Mouse (Mus musculus) cerebellum, postnatal 10 days (tissue): ENCODE data around the gene Olfml2b.

Source experiments
- DNase-seq, 2 experiments: peaks; one replicate each; pipeline ENCODE4 v3.0.0; 2021; ENCODE audit warnings: mixed read lengths in 2 of 2

The Olfml2b gene

DNA sequence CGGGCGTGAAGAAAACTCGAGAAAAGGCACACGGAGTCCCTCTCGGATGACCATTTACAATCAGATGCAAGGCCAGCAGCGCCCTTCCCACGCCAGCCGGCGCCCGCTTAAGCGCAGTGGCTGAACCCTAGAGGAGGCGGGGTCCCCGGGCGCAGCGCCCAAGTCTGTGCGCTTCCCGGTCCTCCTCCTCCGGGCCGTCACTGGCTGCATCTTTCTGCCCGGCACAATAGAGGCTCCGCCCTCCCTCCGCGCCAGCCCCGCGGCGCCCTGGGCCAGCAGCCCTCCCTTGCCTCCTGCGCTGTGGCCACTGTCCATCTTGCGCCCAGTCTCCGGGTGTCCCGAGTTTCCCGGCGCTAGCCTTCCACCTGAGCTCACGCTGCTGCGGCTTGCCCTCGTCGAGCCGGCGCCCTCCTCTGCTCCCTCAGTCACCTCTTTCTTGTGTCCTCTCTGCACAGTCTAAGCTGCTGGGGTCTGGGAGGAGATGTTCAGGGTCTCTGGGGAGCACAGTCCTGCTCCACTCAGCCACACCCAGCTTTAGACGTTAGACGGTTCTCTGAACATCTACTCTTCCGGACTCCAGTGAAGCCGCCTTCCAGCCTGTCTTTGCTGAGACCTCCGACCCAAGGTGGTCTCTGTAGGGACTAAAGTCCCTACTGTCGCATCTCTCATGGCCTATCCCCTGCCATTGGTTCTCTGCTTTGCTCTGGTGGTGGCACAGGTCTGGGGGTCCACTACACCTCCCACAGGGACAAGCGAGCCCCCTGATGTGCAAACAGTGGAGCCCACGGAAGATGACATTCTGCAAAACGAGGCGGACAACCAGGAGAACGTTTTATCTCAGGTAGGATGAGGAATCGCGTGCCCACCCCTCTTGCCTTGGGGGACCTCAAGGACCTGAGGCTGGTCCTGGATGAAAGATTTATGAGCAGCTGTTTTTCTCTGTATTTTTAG lies at the start of gene Olfml2b:
Gene Olfml2b, plus strand, starts transcription at position 278 of the 951 bp plus-strand sequence.
- peak; percentile 89 to 93 for DNase-seq

DNA sequence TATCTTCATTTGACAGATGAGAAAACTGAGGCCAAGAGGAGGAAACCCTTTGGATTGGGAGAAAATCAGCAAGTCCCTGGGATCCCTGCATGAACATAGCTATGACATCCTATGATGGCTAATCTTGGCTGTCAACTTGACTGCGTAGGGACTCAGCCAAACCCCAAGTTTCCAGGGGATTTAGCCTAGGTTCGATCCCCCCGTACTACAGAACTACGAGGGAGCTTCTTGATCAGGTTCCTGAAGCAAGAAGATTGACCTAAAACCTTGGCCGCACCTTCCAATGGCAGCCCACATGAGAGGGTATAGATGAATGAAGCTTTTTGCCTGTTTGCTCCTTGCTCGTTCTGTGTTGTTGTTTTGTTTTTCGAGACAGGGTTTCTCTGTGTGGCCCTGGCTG lies 49.8 kb upstream of the Olfml2b start:
- DNase-seq = no peak

DNA sequence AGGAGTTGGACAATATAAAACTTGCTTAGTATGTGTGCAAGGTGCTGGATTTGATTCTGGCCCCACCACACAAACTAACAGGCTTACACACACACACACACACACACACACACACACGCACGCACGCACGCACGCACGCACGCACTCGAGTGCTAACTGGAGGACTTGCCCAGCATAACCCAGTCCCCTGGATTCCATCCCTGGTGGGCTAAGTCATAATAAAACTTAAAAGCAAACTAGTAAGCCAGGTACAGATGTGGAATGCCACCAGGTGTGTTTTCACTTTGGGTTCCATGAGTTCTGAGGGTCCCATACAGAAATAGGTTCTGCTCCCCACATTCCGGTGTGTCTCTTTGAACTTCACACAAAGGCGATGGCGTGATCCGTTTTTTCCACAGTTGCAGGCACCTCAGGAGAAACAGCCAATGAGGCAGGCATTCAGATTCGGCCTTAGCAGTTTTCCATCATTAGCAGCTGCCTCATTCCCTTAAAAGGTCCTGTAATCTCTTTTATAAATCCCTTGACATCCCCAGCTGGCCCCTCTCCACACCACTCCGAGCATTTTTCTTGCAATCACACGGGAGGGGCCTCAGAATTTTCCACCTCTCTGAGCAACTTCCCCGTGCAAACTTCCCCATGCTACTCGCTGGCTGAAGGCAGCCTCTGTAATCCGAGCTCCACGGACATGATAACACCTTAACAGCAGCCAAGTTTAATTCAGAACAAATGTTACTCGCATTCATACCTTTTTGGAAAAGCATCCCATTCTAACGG lies 38.9 kb upstream of the Olfml2b start:
- no peak for DNase-seq

- no peak for DNase-seq
These were observed 37.0 kb upstream of the Olfml2b start for GRCm38 (mm10) chr1:170607231-170607917.

- DNase-seq = no peak
These were observed 35.8 kb upstream of the Olfml2b start for GRCm38 (mm10) chr1:170608461-170609071.

DNA sequence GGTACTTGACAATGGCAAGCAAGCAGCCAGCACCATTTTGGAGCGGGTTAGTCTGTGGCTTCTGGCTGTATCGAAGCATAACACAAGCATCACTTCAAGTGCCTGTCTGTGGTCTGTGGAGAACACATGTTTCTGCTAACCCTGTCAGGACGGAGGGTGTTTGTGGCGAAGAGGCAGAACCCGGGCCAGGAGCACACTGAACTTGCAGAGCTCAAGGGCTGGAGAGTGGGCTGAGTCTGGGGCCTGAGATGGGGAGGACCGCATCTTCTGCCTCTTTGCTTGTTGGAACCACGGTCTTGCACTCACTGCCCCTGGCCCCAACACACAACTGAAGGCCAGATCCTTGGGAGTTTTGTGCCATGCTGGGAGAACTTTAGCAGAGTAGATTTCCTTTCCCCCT lies 34.5 kb upstream of the Olfml2b start:
- DNase-seq = no peak

DNA sequence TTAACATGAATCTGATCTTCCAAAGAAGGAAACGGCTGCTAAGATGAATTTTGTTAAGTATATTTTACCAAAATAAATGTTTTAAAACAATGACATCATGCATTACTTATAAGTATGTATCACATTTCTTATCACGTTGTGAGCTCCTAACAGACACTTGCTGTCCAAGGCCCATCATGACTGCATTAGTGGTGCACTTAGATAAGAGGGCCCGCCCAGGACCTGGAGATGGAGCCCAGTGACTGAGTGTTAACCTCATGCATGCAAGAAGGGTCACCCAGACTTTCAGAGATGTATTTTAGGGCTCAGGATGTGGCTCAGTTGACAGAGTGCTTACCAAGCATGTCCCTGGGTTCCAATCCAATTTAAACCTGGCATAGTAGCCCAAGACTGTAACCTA lies 34.0 kb upstream of the Olfml2b start:
- no peak for DNase-seq

DNA sequence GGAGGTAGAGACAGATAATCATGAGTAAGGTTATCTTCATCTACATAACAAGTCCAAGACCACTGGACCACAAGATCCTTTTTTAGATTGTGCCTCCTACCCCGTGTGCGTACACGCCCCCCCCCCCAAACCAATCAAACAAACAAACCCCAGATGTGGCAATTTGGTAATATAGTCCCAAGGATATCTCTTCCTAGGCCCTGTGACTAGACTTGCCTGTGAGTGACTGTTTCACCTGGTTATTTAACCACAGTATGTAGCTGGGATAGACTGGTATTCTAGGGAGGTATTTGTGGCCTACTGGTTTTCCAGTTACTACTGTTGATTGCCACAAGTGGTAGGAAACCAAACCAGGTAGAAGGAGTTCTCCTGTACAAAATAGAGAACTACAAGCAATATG lies 33.6 kb upstream of the Olfml2b start:
- no peak for DNase-seq

- no peak for DNase-seq
These were observed 32.7 kb upstream of the Olfml2b start for GRCm38 (mm10) chr1:170611631-170612030.

- DNase-seq = peak; percentile 90 to 91
These were observed 31.1 kb upstream of the Olfml2b start for GRCm38 (mm10) chr1:170612968-170613872.

DNA sequence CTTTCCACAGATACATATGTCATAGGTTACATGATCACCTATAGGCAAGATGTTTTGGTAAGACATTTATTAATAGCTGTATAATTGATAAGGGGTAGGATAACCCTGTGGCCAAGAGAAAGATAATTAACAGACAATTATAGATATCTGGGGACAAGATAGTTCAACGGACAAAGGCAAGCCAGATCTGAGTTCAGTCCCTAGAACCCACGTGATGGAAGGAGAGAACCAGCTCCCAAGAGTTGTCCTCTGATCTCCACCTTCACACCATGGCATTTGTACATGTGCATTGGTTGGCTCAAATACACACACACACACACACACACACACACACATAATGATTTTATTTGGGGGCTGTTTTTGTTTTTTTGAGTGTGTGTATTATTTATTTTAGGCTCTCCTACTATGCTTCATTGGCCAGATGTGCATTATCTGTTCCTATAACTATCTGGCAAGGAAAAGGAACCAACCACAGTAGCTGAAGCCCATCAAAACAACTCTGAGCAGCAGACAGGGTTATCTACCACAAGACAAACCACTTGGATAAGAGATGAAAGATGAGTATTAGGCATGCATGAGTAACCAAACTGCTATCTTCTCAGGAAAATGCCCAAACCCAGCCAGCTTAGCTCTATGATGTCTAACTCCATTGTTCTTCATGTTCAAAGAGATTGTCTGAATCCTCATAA lies 24.5 kb upstream of the Olfml2b start:
- DNase-seq = no peak

GRCm38 (mm10) chr1:170622934-170623333 lies 21.4 kb upstream of the Olfml2b start:
- DNase-seq = no peak

- DNase-seq = no peak
These were observed 20.9 kb upstream of the Olfml2b start for GRCm38 (mm10) chr1:170623432-170623831.

DNA sequence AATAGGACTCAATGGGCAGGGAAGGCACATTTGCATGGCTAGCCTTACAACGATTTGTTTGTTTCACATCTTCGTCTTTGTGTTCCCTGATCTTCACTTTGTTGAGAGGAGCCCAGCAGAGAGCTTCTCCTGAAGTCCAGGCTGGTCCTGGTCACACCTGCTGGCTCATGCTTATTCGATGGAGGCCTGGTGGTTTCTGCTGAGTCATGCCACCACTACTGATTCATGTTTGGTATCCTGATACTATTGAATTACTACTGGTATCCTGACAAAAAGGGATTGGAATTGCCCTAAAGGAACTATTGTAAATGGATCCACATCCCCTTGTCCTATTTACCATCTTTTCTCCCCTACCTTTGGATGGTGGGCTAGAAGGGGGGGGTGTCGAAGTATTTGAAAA lies 13.8 kb upstream of the Olfml2b start:
- no peak for DNase-seq

DNA sequence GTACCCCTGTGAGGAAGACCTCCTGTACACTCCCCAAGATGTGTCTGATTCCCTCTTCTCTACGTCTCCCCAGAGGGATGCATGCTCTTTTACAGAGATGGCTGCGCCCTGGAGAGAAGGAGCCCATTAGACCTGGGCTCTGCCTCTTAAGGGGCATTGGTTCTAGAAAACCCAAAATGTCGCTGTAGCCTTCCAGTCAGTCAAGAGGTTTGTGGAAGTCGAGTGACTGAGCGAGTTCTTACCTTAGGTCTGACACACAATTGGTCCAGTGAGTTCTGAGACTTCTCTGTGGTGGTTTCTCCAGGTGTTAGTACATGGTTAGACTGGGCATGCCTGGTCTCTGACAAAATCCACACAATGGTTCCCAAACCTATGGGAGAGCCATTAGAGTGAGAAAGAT lies 12.8 kb upstream of the Olfml2b start:
- DNase-seq = no peak

DNA sequence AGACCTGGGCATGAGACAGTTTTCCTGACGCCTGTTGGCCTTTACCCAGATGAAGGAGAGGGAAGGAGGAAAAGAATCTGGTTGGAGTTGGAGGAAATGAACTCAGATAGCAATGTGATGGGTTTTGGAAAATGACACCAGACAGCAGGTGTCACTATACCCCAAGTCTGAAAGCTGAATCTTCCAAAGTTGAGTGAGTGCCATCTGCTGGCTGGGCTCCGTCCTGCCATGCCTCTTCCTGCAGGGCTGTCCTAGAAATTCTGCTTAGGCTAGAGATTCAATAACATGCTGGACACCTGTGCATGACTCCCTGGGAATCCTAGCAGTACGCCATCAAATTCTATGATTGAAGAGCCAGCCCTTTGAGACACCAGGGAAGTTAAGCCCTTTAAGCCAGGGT lies 11.9 kb upstream of the Olfml2b start:
- peak; percentile 94 to 95 for DNase-seq

DNA sequence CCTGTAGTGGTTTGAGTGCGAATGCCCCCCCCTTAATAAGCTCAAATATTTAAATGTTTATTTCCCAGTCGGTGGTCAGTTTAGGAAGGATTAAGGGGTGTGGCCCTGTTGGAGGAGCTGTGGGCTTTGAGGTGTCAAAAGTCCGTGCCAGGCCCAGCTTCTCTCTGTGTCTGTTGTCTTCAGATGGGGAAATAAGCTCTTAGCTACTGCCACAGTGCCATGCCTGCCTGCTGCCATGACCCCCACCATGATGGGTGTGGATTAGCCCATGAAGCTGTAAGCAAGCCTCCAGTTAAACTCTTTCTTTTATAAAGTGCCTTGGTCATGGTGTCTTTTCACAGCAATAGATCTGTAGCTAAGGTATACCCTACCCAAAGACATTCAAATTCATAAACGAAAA lies 11.5 kb upstream of the Olfml2b start:
- DNase-seq = no peak

GRCm38 (mm10) chr1:170638941-170639340 lies 5.4 kb upstream of the Olfml2b start:
- no peak for DNase-seq

- DNase-seq = no peak
These were observed 1.7 kb downstream of the Olfml2b start for GRCm38 (mm10) chr1:170645896-170646605.

DNA sequence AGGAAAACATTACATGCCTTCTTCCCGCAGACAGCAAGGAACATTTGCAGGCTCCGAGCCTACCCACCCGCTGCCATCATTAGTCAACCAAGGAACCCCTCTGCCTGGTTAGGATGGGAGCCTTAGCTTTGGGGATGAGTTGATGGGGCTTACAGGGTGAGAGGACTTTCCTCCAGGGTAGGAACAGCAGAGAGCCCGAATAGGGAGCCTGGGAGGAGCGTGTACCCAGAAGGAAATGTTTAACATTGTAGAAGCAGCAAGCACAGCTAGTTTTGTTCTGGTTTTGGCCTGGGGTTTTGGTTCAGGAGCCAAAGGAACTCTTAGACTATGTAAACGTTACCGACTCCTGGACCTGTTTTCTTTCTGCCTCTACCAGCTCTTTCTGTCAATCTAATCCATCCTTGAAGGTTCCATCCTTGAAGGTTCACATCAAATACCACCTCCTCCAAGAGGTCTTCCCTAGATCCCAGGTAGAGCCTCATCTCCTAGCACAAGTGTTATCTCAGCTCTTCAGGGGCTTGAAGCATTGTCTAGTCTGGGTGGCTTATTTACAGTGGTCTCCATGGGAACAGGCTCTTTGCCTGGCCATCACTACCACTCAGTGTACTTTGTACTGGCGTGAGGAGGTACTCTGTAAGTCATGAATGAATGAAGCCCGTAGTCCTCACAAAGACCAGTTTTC lies 2.4 kb downstream of the Olfml2b start:
- DNase-seq = no peak
